Mouse (Mus musculus): ENCODE data around the gene Cep68.
"Not testable (repeated sequence)": the region's sequence is repeated elsewhere in the genome, so short reads cannot be mapped to it uniquely, and the experiment has no call there.

Cep68 gene

DNA sequence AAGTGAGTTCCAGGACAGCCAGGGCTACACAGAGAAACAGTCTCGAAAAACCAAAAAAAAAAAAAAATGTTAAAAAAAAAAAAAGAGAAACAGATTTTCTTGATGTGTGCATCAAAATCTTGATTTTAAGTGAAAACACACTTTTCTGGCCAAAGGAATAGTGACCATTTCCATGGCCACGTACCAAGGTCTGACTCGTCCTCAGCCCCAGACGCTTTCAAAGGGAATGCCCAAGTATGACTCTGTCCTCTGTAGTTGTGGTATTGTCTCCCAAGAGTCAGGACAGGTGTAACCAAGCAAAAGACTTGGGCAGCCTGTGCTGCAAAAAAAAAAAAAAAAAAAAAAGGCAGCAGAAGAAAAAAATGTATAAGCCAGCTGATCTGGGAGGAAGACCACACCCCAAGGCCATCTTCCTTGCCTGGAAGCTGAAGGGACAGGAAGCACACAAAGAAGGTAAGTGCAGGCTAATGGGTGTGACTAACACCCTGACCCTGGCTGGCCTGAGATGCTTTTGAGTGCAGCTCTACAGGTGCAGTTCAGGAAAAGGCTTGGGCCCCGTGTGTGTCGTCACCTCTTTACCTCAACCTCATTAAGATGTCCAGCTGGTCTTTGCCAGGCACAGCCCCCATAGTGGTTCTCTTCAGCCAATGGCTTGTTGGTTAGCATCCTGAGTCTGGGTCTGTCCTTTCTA lies 6.7 kb downstream of the Cep68 start:
- DNase-seq (ENCODE audit: low spot score): no peak

DNA sequence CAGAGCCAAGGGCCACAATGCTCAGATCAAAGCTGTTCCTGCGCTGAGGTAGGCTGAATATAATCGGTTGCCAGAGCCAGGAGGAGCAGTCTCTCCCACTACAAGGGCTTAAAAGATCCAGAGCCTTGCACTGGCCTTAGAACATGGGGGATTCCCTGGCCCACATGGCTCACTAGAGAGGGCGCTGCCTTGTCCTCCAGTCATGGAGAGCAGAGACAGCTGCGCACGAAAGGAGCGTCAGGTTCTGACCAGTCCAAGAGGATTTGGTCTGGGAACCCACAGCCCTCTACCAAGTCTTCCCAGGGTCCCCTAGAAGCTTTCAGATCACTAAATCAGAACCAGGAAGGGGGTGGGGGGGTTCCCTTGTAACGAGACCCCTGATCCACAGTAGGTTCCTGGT lies 7.9 kb downstream of the Cep68 start:
- DNase-seq (ENCODE audit: low spot score): no peak

- no peak for DNase-seq (ENCODE audit: low spot score)
Measured at GRCm38 (mm10) chr11:20240331-20240730, 8.9 kb downstream of the Cep68 start.

GRCm38 (mm10) chr11:20239279-20239861 lies 9.9 kb downstream of the Cep68 start:
- DNase-seq (ENCODE audit: low spot score): no peak

GRCm38 (mm10) chr11:20237976-20238375 lies 11.3 kb downstream of the Cep68 start:
- DNase-seq (ENCODE audit: low spot score): no peak

DNA sequence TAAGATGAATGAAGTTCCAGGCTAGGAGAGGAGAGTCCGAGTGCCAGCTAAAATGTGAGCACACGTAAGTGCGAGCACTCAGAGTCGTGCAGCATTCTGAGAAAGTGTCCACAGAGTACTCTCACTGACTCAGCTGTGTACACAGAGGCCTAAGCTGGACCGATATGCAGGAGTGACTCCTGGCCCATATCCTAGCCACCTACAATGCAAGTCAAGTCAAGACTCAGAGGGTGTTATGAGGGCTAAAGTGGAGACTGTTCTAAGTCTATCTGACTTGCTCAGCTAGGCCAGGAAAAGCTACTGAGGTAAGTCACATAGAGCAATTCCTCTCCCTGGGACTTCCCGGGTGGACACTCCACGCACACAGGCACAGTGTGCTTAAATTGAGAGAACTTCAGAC lies 12.2 kb downstream of the Cep68 start:
- DNase-seq (ENCODE audit: low spot score): no peak

DNA sequence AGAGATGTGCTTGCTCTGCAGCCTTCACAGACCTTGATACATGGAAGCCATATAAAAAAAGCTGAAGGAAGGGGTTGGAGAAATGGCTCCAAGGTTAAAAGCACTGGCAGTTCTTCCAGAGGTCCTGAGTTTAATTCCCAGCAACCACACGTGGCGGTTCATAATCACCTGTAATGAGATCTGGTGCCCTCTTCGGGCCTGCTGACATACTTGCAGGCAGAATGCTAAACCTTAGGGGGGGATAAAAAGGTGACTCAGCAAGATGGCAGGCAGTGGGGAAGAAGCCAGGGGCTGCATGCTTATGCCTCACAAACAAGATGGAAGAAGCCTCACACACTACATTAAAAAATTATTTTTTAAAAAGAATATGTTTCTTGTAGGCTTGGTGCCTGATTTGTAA lies 15.0 kb downstream of the Cep68 start:
- DNase-seq (ENCODE audit: low spot score): no peak

DNA sequence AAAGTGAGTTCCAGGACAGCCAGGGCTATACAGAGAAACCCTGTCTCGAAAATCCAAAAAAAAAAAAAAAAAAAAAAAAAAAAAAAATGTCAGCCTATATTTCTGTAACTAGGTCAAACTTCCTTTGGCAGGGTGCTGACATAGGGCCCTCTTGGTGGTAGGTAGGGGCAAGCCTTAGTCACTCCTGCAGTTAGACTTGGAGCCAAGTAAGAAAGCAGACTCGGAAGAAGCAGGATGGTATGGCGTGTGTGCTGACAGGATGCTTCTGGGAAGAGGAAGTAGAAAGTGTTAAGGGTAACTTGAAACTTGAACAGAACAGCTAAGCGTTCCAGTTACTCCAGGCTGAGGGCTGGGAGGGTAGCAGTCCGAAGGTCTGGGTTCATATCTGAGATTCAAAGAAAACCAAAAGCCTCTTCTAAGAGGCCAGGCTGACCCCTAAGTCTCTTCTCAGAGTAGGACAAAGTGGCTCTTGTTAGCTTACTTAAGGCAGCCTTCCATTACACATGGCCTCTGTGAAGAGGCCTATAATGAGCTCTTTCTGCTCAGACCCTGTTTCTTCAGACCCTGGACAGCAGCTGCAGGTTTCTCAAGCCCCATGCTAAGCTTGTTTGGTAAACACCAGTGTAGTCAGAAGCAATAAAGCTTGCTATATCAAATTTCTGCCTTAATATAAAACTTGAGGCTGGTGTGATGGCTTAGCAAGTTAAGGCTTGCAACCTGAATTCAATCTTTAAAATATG lies 17.0 kb downstream of the Cep68 start:
- DNase-seq (ENCODE audit: low spot score): no peak

GRCm38 (mm10) chr11:20231128-20231878 lies 17.9 kb downstream of the Cep68 start:
- DNase-seq (ENCODE audit: low spot score): peak; percentile 50

GRCm38 (mm10) chr11:20230286-20230685 lies 18.9 kb downstream of the Cep68 start:
- no peak for DNase-seq (ENCODE audit: low spot score)

- DNase-seq (ENCODE audit: low spot score): no peak
Measured at GRCm38 (mm10) chr11:20229311-20229710, 19.9 kb downstream of the Cep68 start.

DNA sequence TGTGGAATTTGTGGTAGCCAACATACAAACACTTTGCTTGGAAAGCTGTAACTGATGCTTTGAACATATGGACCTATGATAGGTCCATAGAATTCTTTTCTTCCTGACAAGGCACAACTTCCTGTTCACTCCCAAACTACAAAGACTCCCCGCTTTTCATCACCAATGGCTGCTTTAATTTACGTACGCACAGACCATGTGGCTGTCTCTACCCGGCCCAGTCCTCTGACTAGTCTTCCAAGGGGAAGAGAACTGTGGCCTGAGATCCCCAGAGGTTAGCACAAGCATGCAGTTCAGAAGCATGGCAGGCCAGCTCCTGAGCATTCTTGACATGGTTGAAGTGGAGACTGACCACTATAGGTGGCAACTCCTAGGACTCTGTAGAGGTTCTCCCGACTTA lies 20.6 kb downstream of the Cep68 start:
- DNase-seq (ENCODE audit: low spot score): no peak

DNA sequence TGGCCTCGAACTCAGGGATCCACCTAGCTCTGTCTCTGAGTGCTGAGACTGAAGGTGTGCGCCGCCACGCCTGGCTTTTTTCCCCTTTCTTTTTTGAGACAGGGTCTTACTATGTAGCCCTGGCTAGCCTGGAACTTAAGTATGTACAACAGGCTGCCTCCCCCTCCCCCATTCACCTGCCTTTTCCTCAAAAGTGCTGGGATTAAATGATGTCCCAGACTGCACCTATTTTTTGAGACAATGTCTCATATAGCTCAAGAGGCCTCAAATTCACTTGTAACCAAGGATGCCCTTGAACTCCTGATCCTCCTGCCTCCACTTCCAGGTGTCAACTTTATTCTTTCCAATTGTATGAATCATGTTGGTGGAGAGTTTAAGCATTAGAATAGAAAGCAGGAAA lies 23.3 kb downstream of the Cep68 start:
- no peak for DNase-seq (ENCODE audit: low spot score)

DNA sequence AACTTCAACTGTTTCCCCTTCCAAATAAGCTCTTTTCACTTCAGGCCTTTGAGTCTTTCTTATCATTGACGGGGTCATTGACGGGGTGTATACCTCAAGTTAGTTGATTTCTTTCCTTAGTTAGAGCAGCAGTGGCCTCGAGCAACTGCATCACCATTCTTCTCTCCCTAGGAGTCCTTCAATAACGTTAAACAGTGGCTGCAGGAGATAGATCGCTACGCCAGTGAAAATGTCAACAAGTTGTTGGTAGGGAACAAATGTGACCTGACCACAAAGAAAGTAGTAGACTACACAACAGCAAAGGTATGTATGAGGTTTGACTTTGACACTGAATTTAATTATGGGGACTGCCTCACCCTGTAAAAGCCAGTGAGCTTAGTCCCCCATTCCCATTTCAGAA lies 25.0 kb downstream of the Cep68 start:
- no peak for DNase-seq (ENCODE audit: low spot score)

DNA sequence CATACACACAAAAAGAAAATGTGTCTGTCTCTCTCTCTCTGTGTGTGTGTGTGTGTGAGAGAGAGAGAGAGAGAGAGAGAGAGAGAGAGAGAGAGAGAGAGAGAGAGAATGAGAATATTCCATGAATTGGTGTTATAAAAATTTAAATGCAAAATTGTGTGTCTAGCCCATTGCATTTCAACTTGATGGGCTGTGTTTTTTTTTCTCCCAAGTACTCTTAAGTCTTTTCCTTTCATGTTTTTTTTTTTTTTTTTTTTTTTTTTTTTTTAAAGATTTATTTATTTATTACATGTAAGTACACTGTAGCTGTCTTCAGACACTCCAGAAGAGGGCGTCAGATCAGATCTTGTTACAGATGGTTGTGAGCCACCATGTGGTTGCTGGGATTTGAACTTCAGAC lies 27.6 kb downstream of the Cep68 start:
- DNase-seq (ENCODE audit: low spot score): not testable (repeated sequence)

DNA sequence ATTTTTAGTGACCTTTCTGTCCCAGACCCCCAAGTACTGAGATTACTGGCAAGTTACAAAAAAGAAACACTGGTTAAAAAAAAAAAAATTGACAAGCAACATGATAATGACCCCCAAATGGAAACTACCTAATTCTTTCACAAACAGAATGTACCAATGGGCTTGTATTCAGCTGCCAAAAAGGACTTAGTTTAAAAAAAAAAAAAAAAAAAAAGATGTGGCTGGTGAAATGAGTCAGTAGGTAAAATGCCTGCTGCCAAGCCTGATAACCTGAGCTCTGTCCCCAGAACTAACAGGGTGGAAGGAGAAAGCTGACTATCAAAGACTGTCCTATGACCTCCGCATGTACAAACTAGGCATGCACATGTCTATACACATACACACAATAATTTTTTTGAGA lies 32.0 kb downstream of the Cep68 start:
- no peak for DNase-seq (ENCODE audit: low spot score)

- DNase-seq (ENCODE audit: low spot score): no peak
Measured at GRCm38 (mm10) chr11:20216415-20216814, 32.8 kb downstream of the Cep68 start.

DNA sequence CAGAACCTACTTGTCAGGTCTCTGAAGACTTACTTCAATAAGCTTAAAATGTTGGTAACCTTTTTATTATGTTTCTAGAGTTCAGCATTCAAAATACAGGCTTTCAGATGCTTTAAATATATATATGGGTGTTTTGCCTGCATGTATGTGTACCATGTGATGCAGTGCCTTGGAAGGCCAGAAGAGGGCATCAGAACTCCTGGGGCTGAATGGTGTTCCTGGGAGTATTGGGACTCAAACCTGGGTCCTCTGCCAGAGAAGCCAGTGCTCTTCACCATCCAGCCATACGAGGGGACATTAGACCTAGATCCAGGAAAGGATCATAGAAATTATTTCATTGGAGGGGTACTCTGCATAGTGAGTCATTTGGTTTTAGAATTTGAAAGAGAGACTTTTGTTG lies 34.5 kb downstream of the Cep68 start:
- DNase-seq (ENCODE audit: low spot score): no peak

- DNase-seq (ENCODE audit: low spot score): no peak
Measured at GRCm38 (mm10) chr11:20211838-20212237, 37.4 kb downstream of the Cep68 start.

- DNase-seq (ENCODE audit: low spot score): no peak
Measured at GRCm38 (mm10) chr11:20207589-20207988, 41.6 kb downstream of the Cep68 start.

DNA sequence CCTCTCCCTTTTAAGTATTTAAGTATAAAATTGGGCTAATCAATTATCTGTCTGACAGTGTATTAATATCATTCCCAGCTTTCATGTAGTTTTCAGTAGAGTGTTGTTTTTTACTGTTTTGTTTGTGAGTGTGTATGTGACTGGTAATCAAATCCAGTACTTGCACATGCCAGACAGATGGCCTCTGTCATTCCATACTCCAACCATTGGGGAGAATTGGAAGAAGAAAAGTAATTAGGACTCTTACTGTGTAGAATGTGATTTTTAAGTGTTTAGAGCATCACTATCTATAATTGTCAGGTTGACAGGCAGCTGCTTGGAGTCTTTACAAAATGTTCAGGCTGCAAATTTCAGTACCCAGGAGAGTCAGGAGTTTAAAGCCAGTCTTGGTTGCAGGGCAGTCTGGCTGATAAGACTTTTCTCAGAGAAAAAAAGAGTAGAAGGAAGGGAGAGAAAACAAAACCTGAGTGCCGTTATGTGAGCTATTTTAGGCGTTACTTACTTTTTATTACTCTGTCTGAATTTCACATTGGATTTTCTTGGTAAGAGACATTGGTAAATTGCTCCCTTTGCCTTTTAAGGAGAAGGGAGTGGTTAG lies 42.5 kb downstream of the Cep68 start:
- DNase-seq (ENCODE audit: low spot score): no peak

- no peak for DNase-seq (ENCODE audit: low spot score)
Measured at GRCm38 (mm10) chr11:20205538-20205937, 43.7 kb downstream of the Cep68 start.

All from layer of hippocampus, adult 11-12 months (tissue).